In the genomic region with DNA sequence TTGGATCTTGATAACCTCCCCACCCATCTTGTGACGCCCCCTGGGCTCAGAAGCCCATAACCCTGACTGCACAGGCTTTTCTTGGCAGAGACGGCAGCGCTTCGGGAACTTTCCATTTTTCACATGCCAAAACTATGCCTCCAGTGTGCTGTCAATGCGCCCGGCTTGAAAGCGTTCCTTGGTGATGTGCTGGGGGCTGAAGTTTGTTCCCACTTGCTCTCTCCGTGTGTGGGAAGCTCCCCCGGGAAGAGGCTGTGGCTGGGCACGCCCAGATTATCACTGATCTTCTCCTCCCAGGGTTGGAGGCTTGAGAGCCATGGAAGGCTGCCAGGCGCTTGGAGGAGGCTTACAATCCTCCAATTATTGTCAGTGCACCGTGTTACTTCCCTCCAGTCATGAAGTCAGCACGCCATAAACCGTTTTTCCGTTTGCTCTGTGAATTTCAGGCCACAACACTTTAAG, we compare ENCODE assay signal across 8 mouse cellular contexts.
A peak's percentile ranks its signal among the peaks of the same experiment; 100 is the strongest.
DNase-seq lines count a peak whose midpoint lies in the region; ATAC-seq and TF ChIP-seq lines count a peak whose summit lies in the region.

No protein-coding gene starts in this region.

- ATAC-seq in intestine, embryonic 15.5 days = peak; percentile 68
- ATAC-seq in limb, embryonic 11.5 days (ENCODE audit: insufficient number of reproducible peaks, low FRiP score, low TSS enrichment, low read depth) = no peak
- ATAC-seq in midbrain, embryonic 14.5 days (ENCODE audit: low FRiP score, low TSS enrichment) = peak; percentile 38; the same call in 1 of the 2 replicates
- ATAC-seq in erythroblast, adult 5-6 weeks (replicated peaks; ENCODE audit: low FRiP score, poor library complexity, severe bottlenecking) = no peak

- H3K4me1 ChIP-seq in bone marrow macrophage, adult 2 months (ENCODE audit: control insufficient read depth, insufficient read depth, low read length) = no peaks in the 10 kb centered on the region
- peaks cover 9% of the 10 kb centered on the region; the same call in 1 of the 2 replicates for H3K4me1 ChIP-seq in intestine, embryonic 15.5 days (replicated peaks)
- H3K4me1 ChIP-seq in limb, embryonic 11.5 days (ENCODE audit: control insufficient read depth, insufficient read depth, low read length) = 0 out of 2 replicates have a peak, but pooled peaks cover 2% of the 10 kb centered on the region
- peaks cover 20% of the 10 kb centered on the region for H3K4me1 ChIP-seq in midbrain, embryonic 14.5 days (ENCODE audit: control insufficient read depth, insufficient read depth, low read length)

- H3K27me3 ChIP-seq in intestine, embryonic 15.5 days (replicated peaks) = no peaks in the 10 kb centered on the region
- no peaks in the 10 kb centered on the region for H3K27me3 ChIP-seq in limb, embryonic 11.5 days (ENCODE audit: control insufficient read depth, insufficient read depth, low read length)
- H3K27me3 ChIP-seq in midbrain, embryonic 14.5 days (ENCODE audit: control insufficient read depth, insufficient read depth, low read length) = no peaks in the 10 kb centered on the region

- no peak overlapping the region for H3K27ac ChIP-seq in bone marrow macrophage, adult 2 months (ENCODE audit: insufficient read depth, low read depth, low read length)
- H3K27ac ChIP-seq in intestine, embryonic 15.5 days = no peak overlapping the region
- H3K27ac ChIP-seq in limb, embryonic 11.5 days (replicated peaks; ENCODE audit: low read depth, low read length) = no peak overlapping the region
- H3K27ac ChIP-seq in midbrain, embryonic 14.5 days (replicated peaks; ENCODE audit: low read depth, low read length) = no peak overlapping the region

- TF ChIP-seq POLR2A in bone marrow macrophage, adult 2 months (IDR thresholded peaks at IDR 0.05; ENCODE audit: borderline replicate concordance, low read depth, low read length) = no peak

- peak; percentile 17 for DNase-seq in embryo, embryonic 9.5 days (ENCODE audit: extremely low spot score)
- peak; percentile 64 to 82 for DNase-seq in gastrocnemius, postnatal 4 days (ENCODE audit: low spot score in 2 of 2)
- DNase-seq in limb, embryonic 11.5 days (ENCODE audit: low spot score) = no peak
- peak; percentile 79 for DNase-seq in midbrain, embryonic 14.5 days
- peak; percentile 81 for DNase-seq in testis, postnatal 10 days (ENCODE audit: low spot score)

- H3K9ac ChIP-seq in intestine, embryonic 15.5 days = no peak overlapping the region
- no peak overlapping the region for H3K9ac ChIP-seq in limb, embryonic 11.5 days (ENCODE audit: low read length)
- peak overlapping the region; percentile 37 for H3K9ac ChIP-seq in midbrain, embryonic 14.5 days (replicated peaks; ENCODE audit: low read length)

- no peaks in the 10 kb centered on the region for H3K36me3 ChIP-seq in intestine, embryonic 15.5 days
- no peaks in the 10 kb centered on the region for H3K36me3 ChIP-seq in limb, embryonic 11.5 days (ENCODE audit: control insufficient read depth, insufficient read depth, low read length)
- no peaks in the 10 kb centered on the region for H3K36me3 ChIP-seq in midbrain, embryonic 14.5 days (ENCODE audit: control insufficient read depth, insufficient read depth, low read length)

- WGBS in intestine, embryonic 15.5 days = 17% methylated on average over 15 of the region's 15 CpGs
- 13% methylated on average over 15 of the region's 15 CpGs for WGBS in limb, embryonic 11.5 days
- 10% methylated on average over 15 of the region's 15 CpGs for WGBS in midbrain, embryonic 14.5 days

- H3K4me2 ChIP-seq in intestine, embryonic 15.5 days (replicated peaks) = peak overlapping the region; percentile 60
- H3K4me2 ChIP-seq in limb, embryonic 11.5 days (ENCODE audit: low read depth, severe bottlenecking) = peak overlapping the region; percentile 52
- H3K4me2 ChIP-seq in midbrain, embryonic 14.5 days (ENCODE audit: low read length) = peak overlapping the region; percentile 67

- peak overlapping the region; percentile 37 for H3K4me3 ChIP-seq in bone marrow macrophage, adult 2 months (ENCODE audit: insufficient read depth, low read length)
- peak overlapping the region; percentile 23 for H3K4me3 ChIP-seq in intestine, embryonic 15.5 days (replicated peaks)
- H3K4me3 ChIP-seq in limb, embryonic 11.5 days (ENCODE audit: low read depth, low read length) = peak overlapping the region; percentile 20
- peak overlapping the region; percentile 32 for H3K4me3 ChIP-seq in midbrain, embryonic 14.5 days (replicated peaks; ENCODE audit: low read depth, low read length)

- H3K9me3 ChIP-seq in intestine, embryonic 15.5 days = no peaks in the 10 kb centered on the region
- no peaks in the 10 kb centered on the region for H3K9me3 ChIP-seq in limb, embryonic 11.5 days (ENCODE audit: control insufficient read depth, low read length)
- H3K9me3 ChIP-seq in midbrain, embryonic 14.5 days (ENCODE audit: control insufficient read depth, low read length) = no peaks in the 10 kb centered on the region

- TF ChIP-seq CTCF in bone marrow macrophage, adult 2 months (IDR thresholded peaks at IDR 0.05; ENCODE audit: low read depth, low read length) = no peak

Comparison
In these comparisons a context has a peak if more than half of its experiments do, and no peak if none do; other contexts are left out.
1. ATAC-seq: peak in intestine, embryonic 15.5 days (single experiment) and midbrain, embryonic 14.5 days (single experiment); none in limb, embryonic 11.5 days (single experiment) and erythroblast, adult 5-6 weeks (single experiment).
2. Peak in every context shown above with its lines, with median percentiles within 50 percentile points of each other: H3K4me3 ChIP-seq and H3K4me2 ChIP-seq.